Mouse (Mus musculus) brain, embryonic 14.5 days (tissue): ENCODE results near the gene Il15ra.

Experiments used
- CTCF ChIP-seq: fragments of 200-500 bp; IDR thresholded peaks from 2 replicates; pipeline ENCODE4 v1.5.1; 2012; ENCODE audit warnings: inconsistent platforms, mild to moderate bottlenecking, moderate library complexity, borderline replicate concordance; ENCODE audit not compliant: insufficient read depth, insufficient read length; ENCODE audit errors: extremely low read depth
- POLR2A ChIP-seq: fragments of 200-500 bp; IDR thresholded peaks from 2 replicates; pipeline ENCODE4 v1.6.1; 2012; ENCODE audit warnings: mild to moderate bottlenecking, inconsistent platforms, borderline replicate concordance; ENCODE audit not compliant: poor library complexity, insufficient read depth, insufficient read length, severe bottlenecking; ENCODE audit errors: extremely low read depth

GRCm38 (mm10) chr2:11662907-11663230 is 42.2 kb upstream of the Il15ra start:
- TF ChIP-seq CTCF, result no peak
- no peak for TF ChIP-seq POLR2A
